Mouse (Mus musculus) heart, postnatal 14 days (tissue): ENCODE results near the gene Relt. TPM values are rescaled to one million over a fixed set of nuclear protein-coding genes. Genes with fewer than 3 reads are reported as not detected.

Source experiments
- DNase-seq, 2 experiments: peaks; one replicate each; pipeline ENCODE4 v3.0.0; 2021 to 2022
- intact Hi-C: fragments of 180-260 bp; cut with DNase I; formaldehyde crosslinking; loops from one replicate; pipeline ENCODE4 v1.15.1; 2025
- total RNA-seq, 2 experiments: library from RNA; stranded (reverse); gene quantifications; 2 replicates each; pipeline ENCODE4 v1.2.3; 2021

Relt gene
- total RNA-seq, 2 experiments from 2014 or later = 2.4 to 3.3 TPM

DNA sequence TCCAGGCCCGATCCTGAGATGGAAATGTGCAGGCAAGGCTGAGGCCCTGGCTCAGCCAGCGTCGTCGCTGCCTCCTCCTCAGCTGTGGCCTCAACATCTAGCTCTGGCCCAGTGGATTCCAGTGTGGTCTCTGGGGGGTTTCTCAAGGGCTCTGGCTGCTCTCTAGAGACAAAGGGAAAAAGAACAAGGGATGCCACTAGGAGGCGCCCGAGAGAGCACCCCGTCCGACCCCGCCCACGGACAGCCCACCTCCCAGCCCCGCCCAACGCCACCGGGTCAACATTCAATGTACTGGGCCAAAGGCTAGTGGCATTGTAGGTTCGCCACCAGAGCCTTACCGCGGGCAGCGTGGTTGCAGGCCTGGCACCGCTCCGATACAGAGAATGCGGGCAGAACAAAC, 16.3 kb upstream of the Relt start:
- intact Hi-C loops = no loop called here
- peak; percentile 75 to 81 for DNase-seq

DNA sequence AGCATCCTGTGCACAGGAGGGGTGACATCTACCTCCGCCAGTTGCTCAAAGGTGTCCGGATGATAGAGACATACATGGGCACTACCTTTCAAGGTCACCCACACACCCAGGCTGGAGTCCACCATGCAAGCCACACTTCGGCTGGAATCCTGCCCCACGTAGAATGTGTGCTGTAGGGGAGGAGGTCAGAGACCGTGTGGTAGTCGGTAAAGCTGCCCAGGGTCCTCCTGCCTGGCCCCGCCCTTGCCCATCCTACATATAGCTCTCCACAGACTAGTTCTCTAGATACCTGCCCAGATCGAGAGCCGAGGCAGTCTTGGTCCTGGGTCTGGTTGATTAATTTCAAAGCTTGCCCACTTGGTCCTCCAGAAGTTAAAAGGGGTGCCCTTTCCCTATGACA, 13.5 kb upstream of the Relt start:
- intact Hi-C loops = no loop called here

DNA sequence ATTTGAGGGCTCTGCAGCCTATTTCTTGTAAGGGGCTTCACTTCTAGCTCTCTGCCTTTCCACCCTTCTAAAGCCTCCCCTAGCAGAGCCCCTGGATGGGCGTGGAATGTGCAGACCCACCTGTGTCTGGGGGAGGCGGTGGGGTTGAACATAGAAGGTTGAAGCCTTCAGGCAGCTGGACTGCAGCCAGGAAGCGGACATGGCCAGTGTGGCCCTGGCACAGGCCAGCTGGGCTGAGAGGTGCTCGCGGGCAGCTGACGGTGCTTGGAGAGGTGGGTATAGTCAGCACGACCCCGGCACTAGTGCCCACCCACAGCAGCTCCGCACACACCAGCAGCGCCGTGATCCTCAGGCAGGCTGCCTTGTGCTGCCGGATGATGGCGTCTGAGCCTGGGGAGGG, 13.0 kb upstream of the Relt start:
- DNase-seq = no peak
- intact Hi-C loops = no loop called here

More for the DNA sequence above, 13.5 kb upstream of the Relt start:
- no peak for DNase-seq

DNA sequence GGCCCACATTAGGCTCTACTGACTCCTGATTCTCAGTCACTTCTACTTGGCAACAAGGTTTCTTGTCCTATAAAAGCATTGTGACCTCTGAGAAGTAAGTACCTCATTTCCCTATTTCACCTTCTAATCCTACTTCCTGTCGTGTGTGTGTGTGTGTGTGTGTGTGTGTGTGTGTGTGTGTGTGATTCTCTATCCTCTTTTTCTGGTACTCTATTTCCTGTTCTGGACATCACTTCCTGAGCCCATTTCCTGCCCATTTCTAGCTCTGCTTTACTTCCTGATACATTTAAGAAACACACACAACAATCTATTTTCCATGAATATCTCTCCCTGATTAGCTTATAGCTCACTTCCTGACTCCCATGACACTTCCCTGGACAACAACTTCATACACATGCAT, 12.6 kb upstream of the Relt start:
- DNase-seq = no peak
- intact Hi-C loops = no loop called here

DNA sequence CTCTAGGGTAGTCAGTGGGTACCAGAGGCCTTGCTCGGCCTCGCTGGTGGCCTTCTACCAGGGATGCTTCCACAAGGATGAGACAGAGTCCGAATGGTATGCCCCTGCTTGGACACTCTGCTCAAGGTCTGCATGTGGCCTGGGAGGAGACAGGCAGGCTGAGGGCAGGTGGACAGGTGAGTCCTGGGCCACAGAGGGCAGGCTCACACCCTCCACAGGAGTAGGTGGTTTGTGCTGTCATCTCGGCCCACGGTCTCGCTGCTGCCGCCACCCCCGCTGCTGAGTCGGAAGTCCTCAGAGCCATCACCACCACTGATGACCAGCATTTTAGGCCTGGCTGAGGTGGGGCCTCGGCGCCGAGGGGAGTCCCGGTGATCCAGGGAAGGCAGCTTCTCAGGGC, 10.0 kb upstream of the Relt start:
- intact Hi-C loops = no loop called here
- no peak for DNase-seq

DNA sequence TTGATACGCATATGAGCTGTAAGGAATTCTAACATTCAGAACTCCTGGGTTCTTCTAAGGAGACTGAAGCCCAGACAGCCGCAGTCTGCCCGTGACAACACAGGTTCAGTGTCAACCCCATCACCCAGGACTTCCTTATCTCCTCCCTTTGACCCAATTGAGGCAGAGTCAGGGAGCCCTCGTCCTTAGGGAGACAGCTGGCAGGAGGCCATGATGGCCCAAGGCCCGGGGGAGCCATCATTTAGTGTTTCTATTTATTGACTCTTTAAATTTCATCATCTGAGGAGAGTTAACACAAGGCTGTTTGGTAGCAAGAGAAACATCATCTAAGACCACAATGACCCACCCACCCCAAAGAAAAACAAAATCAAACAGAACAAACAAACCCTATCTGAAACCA, 8.6 kb upstream of the Relt start:
- peak; percentile 58 to 66 for DNase-seq
- intact Hi-C loops = no loop called here

DNA sequence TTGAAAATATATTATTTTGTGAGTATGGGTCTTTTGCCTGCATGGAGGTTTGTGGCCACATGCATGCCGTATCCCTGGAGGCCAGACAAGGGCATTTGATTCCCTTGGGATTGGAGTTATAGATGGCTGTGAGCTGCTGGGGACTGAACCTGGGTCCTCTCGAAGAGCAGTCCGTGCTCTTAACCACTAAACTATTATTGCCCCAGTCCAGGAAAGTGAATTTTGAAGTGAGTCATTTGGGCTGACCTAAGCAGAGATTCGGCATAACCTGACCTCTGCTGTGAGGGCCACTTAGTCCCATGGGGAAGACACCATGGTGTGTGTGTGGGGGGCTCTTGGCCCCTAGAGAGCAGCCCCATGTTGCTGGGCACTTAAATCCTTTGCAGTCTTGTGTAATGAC, 8.1 kb upstream of the Relt start:
- intact Hi-C loops = no loop called here
- no peak for DNase-seq

DNA sequence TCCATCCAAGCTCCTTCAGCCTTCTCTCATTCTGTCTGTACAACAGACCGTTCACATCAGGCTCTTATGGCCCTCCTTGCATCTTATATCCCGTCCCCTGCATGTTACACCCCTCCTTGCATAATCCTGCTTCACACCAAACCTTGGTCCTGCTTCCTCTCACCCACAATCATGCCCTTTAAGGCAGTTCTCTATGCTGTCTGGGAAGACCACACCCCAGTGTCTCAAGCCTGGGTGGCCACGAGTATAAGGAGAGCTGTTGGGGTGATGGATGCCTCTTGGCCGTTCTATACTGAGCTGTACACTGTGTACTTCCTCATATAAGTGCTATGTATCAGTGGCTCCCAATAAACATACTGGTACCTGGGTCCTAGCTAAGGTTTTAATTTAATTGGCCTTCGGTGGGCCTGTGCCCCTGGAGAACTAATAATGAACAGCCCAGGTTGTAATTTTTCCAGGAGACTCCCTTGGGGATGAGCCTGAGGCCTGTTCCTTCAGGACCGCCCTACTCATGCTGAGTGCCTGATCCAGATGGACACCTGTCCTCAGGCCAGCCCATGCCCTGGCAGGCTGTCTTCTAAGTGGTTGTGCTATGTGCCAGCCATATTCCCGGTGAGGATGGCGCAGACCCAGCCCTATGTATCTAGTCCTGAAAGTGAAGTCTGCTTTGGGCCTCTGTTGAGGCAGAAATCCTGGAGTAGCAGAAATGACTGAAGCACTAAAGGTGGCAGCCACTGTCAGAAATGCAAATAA, 6.8 kb upstream of the Relt start:
- intact Hi-C loops = loop anchor here (5.0 kb wide), 1 partner anchor 183 kb away; no protein-coding TSS in a partner anchor
- no peak for DNase-seq

DNA sequence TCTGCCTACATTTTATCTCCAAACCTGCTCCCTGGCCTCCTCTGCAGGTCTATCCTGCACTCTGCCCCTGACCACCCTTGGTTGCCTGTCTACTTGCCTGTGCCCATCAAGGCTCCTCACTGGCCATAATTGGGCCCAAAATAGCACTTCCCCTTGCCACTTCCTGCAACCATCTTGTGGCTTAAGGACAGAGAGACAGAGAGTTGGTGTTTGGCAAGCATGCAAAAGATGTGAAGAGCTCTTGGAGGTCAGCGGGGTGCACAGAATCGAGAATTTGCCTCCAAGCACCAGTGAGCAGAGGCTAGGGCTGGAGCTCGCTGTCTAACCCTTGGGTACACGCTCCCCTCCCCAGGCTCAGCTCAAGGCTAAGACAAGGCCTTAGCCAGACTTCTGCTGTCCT, 5.3 kb upstream of the Relt start:
- DNase-seq = no peak
- intact Hi-C loops = loop anchor here (5.0 kb wide), 1 partner anchor 181 kb away; no protein-coding TSS in a partner anchor

DNA sequence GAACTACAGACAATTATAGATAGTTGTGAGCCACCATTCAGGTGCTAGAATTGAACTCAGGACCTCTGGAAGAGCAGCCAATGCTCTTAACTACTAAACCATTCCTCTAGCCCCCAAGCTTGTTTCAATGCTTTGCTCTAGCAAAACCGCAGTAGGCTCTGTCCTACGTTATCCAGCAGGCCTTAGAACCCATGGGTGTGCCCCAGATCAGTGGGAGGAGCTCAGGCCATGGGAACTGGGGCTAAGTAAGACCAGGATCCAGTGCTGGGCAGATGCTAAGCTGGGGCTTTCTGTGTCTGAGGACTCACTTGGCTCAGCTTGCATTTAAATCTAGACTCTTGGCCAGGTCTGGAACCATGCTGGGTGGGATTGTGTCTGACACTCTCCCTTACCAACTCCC, 4.3 kb upstream of the Relt start:
- intact Hi-C loops = loop anchor here (5.0 kb wide), 1 partner anchor 180 kb away; no protein-coding TSS in a partner anchor
- no peak for DNase-seq

DNA sequence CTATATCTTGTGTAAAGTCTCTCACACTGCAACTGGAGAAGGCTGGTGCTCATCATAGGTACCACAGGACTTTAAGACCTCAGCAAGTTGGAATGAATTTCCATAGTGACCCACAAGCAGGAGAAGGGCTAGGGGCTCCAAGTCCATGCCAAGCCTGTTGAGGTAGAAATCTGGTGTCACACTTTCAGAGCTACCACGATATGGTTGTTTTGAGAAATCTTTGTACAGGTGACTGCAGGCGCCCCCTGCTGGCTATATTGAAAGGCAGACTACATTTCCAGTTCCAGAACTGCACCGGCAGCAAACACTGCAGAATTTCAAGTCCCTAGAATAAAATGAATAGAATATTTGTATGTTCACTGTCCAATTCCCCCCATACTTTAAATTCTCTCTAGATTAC, 3.4 kb upstream of the Relt start:
- intact Hi-C loops = loop anchor here (1.0 to 5.0 kb wide), 2 partner anchors 18 to 179 kb away; no protein-coding TSS in a partner anchor

DNA sequence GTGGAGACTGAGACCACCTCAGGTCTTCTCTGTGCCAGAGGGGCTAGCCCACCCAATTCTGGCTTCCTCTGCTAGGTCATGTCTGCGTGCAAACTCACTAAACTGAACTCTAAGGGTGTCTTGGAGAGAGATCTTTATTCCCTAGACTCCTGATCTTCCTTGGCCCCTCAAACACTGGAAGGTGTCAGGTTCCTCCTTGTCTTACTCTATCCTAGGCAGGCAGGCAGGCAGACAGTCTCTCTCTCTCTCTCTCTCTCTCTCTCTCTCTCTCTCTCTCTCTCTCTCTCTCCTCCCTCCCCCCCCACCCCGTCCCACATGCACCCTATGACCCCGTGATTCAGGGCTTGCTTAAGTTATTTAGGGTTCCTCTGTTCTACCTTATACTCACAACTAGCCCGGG, 893 bp downstream of the Relt start:
- intact Hi-C loops = no loop called here
- DNase-seq = no peak

More for the DNA sequence above, 3.4 kb upstream of the Relt start:
- peak; percentile 76 to 78 for DNase-seq

DNA sequence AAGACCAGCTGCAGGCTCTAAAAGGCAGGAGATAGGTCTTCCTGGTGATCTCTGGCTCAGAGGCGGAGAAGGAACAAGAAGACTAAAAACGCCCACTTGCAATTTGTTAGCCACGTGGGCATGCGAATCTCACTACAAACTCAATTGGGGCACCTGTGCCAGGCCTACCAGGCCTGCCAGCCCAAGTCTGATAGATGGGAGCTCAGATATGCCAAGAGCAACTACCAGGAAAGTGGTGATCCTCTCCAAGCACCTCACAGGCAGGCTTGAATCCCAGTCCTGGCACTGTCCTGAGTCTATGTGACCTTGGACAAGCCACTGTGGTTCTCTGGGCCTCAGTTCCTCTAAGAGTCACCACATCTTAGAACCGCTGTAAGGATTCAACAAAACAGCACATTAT, 2.0 kb downstream of the Relt start:
- intact Hi-C loops = no loop called here
- no peak for DNase-seq

DNA sequence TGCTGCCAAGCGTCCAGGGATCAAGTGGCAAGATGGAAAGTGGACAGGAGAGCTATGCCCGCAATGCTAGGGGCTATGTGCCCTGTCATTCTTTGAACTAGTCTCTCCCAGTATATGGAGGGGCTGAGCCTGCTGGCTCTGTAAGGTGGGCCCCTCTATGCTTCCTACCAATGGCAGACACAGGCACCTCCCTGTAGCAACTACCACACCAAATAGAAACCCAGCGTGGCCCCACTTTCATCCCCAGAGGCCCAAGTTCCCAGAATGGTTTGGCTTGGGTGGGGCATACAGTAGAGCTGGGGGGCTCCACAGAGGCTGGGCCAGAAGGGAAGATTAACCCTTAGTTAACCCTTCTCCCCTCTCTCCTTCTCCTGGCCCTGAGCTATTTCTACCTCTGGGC, 2.8 kb downstream of the Relt start:
- intact Hi-C loops = no loop called here
- no peak for DNase-seq

DNA sequence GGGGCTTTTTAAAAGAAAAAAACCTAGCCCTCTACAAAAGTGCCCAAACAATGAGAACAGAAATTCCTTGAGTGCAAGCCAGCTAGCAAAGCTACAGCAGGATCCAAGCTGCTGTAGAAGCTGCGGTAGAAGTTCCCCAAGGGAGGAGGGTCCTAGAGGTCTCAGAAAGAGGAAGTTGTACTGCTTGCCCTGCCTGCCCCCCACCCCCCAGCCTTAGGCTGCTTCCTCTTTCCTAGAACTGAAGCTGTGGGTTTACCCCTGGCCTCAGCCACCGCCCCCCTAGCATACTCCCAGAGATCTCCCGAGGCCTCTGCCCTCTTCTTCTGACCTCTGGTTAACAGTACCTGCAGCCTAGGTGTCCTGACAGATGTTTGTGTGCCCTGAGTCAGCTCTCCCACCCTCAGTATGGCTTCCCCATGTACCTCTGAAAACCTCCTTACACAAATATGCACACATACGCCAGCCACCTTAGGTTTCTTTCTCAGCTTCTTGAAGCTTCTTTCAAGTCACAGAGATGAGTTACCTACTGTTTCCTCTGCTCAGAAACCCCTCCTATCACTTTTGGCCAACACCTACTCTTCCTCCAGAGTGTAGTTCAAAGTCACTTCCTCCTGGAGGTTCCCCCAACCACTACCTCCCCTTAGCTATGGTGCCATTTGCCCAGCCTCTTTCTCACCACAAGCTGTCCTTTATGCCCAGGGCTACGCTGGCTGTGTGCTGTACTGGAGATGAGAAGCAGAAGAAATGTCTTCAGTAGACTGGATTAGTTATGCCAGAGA, 7.3 kb downstream of the Relt start:
- intact Hi-C loops = no loop called here
- DNase-seq = peak; percentile 39 to 49

DNA sequence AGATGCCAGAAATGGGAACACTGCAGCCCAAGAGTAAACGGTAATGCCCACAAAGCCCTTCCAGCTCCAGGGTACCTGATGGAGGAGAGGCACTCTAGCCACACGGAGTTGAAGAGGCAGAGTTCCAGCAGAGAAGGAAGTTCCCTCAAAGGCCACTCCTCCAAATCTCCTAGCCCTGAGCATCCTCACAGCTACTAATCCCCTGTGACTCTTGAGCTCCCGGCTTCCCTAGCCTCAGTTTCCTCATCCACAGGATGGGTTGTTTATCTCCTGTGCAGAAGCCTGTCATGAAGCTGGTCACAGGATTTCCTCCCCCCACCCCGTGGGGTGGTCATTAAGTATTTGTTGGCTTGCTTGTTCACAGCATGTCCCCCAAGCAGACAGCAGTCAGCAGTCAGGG, 7.9 kb downstream of the Relt start:
- no peak for DNase-seq
- intact Hi-C loops = no loop called here

DNA sequence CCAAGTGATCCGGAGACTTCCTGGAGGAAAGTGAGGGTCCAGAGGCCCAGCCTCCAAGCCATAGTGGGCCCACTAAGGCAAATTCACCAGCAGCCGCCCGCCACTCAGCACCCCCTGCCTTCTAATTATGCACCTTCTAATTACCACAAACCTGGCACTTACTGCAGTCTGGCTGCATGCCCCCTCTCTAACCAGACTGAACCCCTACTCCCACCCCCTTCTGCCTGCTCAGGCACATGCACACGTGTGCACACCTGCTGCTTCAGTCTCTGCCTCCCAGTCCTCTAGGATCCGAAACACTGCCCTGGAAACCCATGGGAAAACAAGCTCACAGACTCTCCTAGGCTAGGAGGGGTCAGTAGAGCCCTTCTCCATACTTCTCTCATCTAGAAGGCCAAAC, 8.4 kb downstream of the Relt start:
- no peak for DNase-seq
- intact Hi-C loops = no loop called here

DNA sequence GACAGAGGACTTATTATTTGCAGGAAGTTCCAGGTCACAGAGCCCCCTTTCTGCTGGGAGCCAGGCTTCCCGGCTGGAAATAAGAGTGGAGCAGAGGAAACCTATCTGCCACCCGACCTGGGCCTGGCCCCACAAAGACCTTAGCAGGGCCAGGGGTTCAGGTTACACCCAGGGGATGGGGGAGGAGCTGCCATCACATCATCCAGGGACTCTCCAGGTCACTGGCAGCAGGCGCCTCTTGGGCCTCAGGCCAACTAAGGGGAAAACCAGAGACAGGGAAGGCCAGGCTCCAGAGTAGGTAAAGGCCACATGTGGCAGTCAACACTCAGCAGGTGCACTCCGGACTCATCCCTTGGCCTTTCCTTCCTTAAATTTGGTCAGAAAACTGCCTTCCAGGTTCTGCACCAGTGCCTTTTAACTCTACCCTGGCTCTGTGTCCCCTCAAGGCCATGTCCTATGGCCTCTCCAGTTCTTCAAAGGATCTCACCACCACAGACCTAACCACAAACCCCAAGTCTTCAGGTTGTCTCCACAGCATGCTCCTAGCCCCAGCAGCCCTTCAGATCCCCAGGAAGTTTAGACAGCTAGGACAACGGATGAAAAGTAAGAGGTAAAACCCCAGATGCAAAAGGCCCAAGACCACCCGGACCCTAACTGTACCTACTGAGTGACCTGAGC, 9.0 kb downstream of the Relt start:
- no peak for DNase-seq
- intact Hi-C loops = no loop called here

DNA sequence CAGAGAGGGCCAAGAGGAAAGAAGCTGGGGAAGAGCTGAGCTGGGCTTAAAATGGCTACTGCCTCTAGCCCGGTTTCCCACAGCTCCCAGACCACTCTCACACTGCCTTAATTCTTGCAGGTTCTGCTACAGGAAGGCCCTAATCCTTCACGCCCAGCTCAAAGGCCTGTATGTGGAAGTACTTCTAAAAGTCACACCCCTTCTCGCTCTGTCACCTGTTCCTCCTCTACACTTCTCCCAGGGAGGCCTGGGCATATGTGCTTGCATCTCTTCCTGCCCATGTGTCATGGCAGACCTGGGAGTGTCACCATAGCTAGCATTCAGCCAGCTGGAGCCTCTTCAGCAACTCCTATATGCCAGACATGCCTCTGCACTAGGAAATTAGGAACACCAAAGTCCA, 9.8 kb downstream of the Relt start:
- intact Hi-C loops = no loop called here
- no peak for DNase-seq

DNA sequence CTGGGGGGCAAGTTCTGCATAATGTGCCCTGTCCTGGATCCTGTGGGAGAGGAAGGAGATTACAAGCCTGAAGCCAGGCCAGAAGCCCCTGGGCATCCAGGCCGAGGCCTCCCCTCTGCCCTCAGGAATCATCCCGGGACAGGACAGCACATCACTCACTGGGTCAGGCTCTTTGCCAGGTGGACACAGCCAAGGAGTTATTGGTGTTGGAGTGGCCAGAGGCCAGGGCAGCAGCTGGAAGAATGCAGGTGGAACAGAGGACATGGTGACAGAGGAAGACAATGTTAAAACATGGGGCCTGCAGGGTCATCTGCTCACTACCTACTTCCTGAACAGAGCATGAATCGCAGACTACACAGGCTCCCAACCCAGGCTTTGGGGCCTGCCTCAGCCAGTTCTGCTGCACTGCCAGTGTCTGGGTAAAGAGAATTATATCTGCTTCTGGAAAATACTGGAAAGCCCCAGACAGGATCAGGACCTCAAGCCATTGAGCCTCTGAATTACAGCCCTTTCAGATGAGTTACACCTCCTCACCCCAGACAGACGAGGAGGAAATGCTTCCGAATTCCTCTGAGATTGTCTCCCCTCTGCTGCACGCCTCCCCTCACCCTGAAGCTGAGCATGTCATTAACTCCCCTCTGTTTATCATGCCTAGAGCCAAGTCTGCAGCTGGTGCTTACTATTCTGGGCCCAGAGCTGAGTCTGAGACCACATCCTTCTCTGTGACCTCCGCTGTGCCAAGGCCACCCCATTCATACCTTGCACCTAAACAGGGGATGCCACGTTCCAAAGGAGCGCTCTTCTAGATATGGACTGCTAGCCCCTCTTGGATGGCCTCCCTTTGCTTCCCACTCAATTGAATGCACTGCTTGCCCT, 11.5 kb downstream of the Relt start:
- intact Hi-C loops = no loop called here
- DNase-seq = no peak
